Mouse (Mus musculus) embryo, embryonic 11.5 days (tissue): ENCODE data around the gene Ifit1.

Source experiments
- DNase-seq: peaks from one replicate; pipeline ENCODE4 v3.0.0-alpha.2; 2012; ENCODE audit warnings: low read depth, low spot score

The Ifit1 gene

GRCm38 (mm10) chr19:34655227-34655805 lies 14.6 kb downstream of the Ifit1 start:
- no peak for DNase-seq

GRCm38 (mm10) chr19:34656511-34657298 lies 16.0 kb downstream of the Ifit1 start:
- peak; percentile 5 for DNase-seq

GRCm38 (mm10) chr19:34662067-34662507 lies 21.4 kb downstream of the Ifit1 start:
- DNase-seq: peak; percentile 27

GRCm38 (mm10) chr19:34662740-34663139 lies 22.1 kb downstream of the Ifit1 start:
- DNase-seq: no peak

GRCm38 (mm10) chr19:34666127-34666526 lies 25.5 kb downstream of the Ifit1 start:
- DNase-seq: peak; percentile 56

- DNase-seq: no peak
Observed at GRCm38 (mm10) chr19:34673476-34673875, 32.8 kb downstream of the Ifit1 start.

DNA sequence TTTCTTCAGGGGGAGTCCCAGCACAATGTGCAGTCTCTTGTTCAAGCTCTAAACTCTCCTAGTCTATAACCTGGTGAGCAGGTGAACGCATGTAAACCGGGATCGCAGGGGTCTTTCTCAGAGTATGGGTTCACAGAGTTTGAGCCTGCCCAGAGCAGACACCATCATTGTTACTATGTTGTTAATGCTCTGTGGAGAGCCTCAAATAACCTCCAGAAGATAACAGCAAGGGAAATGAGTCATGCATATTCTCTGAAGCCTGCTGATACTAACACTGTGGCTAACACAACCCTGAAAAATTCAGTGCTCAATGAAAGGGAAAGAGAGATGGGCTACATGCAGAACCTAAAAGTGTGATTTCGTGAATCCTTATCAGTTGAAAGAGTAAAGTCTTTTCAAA lies 37.8 kb downstream of the Ifit1 start:
- DNase-seq: no peak

- peak; percentile 27 for DNase-seq
Observed at GRCm38 (mm10) chr19:34684857-34685256, 44.2 kb downstream of the Ifit1 start.

DNA sequence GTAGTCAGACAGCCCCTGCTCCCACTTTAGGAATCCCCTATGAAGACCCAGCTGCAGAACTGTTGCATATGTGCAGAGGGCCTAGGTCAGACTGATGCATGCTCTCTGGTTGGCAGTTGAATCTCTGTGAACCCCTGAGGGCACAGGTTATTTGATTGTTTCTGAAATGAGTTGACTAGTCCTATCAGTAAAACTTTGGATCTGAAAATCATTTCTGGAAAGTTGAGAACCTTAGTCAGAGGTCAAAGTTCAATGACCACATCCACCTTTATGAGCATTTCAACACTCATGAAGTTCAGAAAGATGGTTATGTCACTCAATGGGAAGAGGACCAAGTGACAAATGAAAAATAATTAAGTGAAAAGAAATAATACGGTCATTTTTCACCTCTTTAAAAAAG lies 44.9 kb downstream of the Ifit1 start:
- no peak for DNase-seq

DNA sequence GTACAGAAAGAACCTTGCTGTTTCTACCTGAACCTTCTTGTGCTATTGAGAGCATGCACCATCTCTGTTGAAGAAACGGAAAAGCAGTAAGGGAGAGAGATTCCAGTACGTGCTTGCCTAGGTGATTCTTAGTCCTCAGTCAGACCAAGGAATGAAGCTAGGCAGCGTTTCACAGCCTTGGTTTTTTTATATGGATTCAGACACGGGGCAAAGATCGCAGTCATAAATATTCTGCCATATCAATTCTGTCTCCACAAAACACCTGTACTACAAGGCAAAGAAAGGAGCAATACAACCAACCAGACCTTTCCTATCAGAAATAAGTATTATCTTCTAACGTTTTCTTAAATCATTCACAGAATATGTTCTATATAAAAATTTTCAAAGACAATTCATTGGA lies 50.7 kb downstream of the Ifit1 start:
- no peak for DNase-seq

- DNase-seq: no peak
Observed at GRCm38 (mm10) chr19:34696352-34696986, 55.8 kb downstream of the Ifit1 start.

- no peak for DNase-seq
Observed at GRCm38 (mm10) chr19:34697461-34697860, 56.8 kb downstream of the Ifit1 start.

DNA sequence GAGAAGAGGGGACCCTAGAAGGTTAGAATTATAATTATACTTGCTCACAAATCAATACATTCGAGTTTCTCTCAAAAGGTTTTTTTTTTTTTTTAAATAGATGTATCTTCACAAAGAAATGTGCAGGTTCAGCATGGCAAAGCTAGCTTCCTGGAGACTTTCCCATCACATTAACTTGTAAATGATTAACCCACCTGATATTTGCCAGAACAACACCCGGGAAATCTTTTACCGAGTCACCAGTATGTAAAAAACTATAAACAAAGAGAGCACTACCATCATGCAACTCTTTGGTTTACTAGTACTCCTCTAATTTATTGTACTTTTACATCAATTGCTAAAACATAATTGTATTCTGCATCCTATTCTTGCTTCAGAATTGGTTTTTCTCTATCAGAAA lies 57.8 kb downstream of the Ifit1 start:
- no peak for DNase-seq

DNA sequence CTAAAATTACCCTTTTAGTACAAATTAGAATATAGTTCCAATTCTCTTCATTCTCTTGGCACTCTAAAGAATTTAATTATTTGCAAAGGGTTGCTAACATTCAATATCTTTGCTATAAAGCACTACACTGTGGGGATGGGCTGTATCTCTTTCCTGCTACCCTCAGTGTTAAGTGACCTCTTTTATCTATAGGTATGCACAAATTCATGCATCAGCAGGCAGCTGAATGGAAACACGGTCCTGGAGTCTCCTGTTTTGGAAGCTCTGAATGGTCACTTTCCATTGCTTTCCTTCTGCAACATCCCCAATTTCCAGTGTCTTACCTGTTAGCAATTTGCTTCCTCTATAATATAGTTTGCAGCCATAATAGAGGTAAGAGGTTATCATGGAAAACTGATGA lies 58.2 kb downstream of the Ifit1 start:
- no peak for DNase-seq

DNA sequence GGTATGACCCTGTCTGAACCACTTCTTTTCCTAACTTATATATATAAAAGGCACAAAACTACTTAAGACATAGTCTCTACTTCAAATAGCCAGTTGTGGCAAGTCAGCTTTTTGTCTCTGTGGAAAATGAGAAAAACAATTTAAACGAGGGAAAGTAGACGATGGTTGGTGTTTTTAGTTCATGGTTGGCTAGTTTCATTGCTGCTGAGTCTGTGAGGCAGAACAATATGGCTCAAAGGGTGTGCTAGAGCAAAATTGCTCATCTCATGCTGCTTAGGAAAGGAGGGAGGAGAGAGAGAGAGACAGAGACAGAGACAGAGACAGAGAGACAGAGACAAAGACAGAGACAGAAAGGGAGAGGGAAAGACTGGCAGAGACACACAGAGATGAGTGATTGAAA lies 58.6 kb downstream of the Ifit1 start:
- DNase-seq: no peak
